Mouse (Mus musculus): ENCODE results near the gene Znrf3. TPM values are rescaled to one million over a fixed set of nuclear protein-coding genes. Genes with fewer than 3 reads are reported as not detected.

Znrf3 gene
- polyA plus RNA-seq, 1 experiment: 0.30 TPM

GRCm38 (mm10) chr11:5426317-5426716 lies 18.3 kb downstream of the Znrf3 start:
- Histone ChIP-seq H3K4me1 (peaks cover 34% of the 10 kb centered on the region), H3K4me3 (replicated peaks) (no peak overlapping the region), H3K9me3 (no peaks in the 10 kb centered on the region), H3K36me3 (replicated peaks; ENCODE audit: low read length) (no peaks in the 10 kb centered on the region), H3K27me3 (replicated peaks) (no peaks in the 10 kb centered on the region)
- no peak for TF ChIP-seq FLI1 (IDR thresholded peaks at IDR 0.05; ENCODE audit: low read length)
- TF ChIP-seq GATA1 (IDR thresholded peaks at IDR 0.05; ENCODE audit: borderline replicate concordance, low read length): no peak

GRCm38 (mm10) chr11:5425106-5425505 lies 19.5 kb downstream of the Znrf3 start:
- TF ChIP-seq FLI1 (IDR thresholded peaks at IDR 0.05; ENCODE audit: low read length) (no peak), GATA1 (IDR thresholded peaks at IDR 0.05; ENCODE audit: borderline replicate concordance, low read length) (no peak)
- H3K4me1 ChIP-seq: peaks cover 22% of the 10 kb centered on the region

DNA sequence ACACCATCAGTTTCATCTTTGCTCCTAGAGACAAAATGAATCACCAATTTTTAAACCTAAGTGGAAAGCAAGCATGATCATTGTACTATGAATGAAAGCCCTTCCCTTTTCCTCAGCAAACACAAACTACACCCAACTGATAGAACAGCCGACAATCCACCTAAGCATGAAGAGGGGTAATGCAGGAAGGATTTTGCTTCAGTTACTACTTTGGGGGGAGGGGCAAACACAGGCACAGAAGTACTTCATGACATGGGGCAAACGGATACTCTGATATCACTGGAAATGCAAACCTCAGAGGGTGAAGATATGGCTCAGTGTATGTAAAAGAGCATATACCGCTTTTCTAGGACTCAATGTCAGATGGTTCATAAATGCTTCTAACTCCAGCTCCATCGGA lies 20.5 kb downstream of the Znrf3 start:
- TF ChIP-seq GATA1 (IDR thresholded peaks at IDR 0.05; ENCODE audit: borderline replicate concordance, low read length): no peak
- TF ChIP-seq FLI1 (IDR thresholded peaks at IDR 0.05; ENCODE audit: low read length): no peak
- H3K36me3 ChIP-seq (replicated peaks; ENCODE audit: low read length): no peaks in the 10 kb centered on the region
- H3K4me1 ChIP-seq: peaks cover 19% of the 10 kb centered on the region
- H3K27me3 ChIP-seq (replicated peaks): no peaks in the 10 kb centered on the region
- H3K4me3 ChIP-seq (replicated peaks): no peak overlapping the region
- no peaks in the 10 kb centered on the region for H3K9me3 ChIP-seq

More at GRCm38 (mm10) chr11:5425106-5425505, 19.5 kb downstream of the Znrf3 start:
- Histone ChIP-seq H3K4me3 (replicated peaks) (no peak overlapping the region), H3K27me3 (replicated peaks) (no peaks in the 10 kb centered on the region), H3K36me3 (replicated peaks; ENCODE audit: low read length) (no peaks in the 10 kb centered on the region), H3K9me3 (no peaks in the 10 kb centered on the region)

DNA sequence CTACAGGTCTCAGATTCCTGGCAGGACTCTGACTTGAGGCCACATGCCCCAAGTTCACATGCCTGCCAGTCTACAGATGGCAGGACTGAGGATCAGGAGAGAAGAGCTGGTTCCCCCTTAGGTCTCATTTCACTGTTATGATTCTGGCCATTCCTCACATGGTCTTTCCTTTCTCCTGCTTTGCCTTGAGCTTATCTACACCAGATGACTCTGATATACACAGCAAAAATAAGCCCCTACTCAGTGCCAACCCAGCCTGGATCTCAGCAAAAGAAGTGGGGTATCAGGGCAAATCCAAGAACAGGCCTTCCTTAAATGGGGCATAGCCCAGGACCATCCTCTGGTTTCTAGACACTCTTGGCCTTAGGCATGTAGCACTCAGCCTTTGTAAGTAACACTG lies 21.6 kb downstream of the Znrf3 start:
- Histone ChIP-seq H3K4me1 (peaks cover 16% of the 10 kb centered on the region; the same call in 1 of the 2 replicates), H3K27me3 (replicated peaks) (no peaks in the 10 kb centered on the region), H3K9me3 (no peaks in the 10 kb centered on the region), H3K4me3 (replicated peaks) (no peak overlapping the region), H3K36me3 (replicated peaks; ENCODE audit: low read length) (no peaks in the 10 kb centered on the region)
- TF ChIP-seq FLI1 (IDR thresholded peaks at IDR 0.05; ENCODE audit: low read length): no peak
- no peak for TF ChIP-seq GATA1 (IDR thresholded peaks at IDR 0.05; ENCODE audit: borderline replicate concordance, low read length)

DNA sequence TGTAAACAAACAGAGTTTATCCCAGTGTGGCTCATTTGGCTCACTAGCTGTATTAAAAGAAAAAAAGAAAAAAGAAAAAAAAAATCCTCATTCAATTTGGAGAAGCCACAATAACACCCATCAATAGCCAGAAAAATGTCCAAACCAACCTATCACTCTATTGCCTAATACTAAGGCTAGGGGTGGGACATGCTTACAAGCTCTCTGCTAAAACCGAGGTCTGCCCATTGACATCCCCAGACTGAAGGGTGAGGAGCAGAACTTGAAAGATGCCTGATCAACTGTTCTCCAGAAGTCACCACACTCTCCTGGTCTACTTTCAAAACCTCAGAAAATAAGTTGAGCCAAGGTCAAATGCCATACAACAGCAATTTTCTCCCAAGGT lies 22.4 kb downstream of the Znrf3 start:
- H3K27me3 ChIP-seq (replicated peaks): no peaks in the 10 kb centered on the region
- H3K4me1 ChIP-seq: peaks cover 16% of the 10 kb centered on the region; the same call in 1 of the 2 replicates
- TF ChIP-seq FLI1 (IDR thresholded peaks at IDR 0.05; ENCODE audit: low read length): no peak
- TF ChIP-seq GATA1 (IDR thresholded peaks at IDR 0.05; ENCODE audit: borderline replicate concordance, low read length): no peak
- no peaks in the 10 kb centered on the region for H3K9me3 ChIP-seq
- no peaks in the 10 kb centered on the region for H3K36me3 ChIP-seq (replicated peaks; ENCODE audit: low read length)
- no peak overlapping the region for H3K4me3 ChIP-seq (replicated peaks)

DNA sequence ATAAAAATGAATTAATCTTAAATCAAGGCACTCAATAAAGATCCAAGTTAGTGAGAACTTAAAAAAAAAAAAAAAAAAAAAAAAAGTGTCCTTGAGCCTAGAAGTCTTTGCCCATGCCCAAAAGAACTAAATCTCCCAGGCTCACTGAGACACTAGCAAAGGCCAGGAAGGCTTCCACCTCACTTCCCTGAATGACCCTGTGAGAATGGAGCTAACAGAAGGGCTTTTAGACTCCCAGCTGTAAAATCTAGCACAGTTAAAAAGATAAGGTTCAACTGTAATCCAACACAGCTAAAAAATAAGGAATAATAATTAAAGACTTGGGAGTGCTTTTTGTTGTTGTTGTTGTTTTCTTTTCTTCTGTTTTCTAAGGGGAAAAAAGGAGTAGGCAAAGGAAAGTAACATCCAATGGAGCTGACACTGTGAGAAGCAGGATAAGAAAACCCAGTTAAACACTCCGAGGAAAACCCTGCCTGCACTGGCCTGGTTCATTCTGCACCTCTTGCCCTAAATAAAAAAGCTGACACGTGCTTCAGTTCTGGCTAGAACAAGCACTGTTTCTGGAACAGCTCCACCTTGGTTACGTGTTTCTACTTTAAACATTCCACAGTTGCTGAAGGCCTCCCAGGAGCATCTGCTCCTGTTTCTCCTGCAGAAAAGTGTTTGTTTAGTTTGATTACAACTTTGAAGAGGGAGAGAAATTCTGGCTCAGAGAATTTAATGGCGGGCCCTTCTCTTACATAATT lies 23.0 kb downstream of the Znrf3 start:
- TF ChIP-seq GATA1 (IDR thresholded peaks at IDR 0.05; ENCODE audit: borderline replicate concordance, low read length) (no peak), FLI1 (IDR thresholded peaks at IDR 0.05; ENCODE audit: low read length) (no peak)
- H3K4me3 ChIP-seq (replicated peaks): no peak overlapping the region
- H3K4me1 ChIP-seq: peaks cover 18% of the 10 kb centered on the region
- no peaks in the 10 kb centered on the region for H3K9me3 ChIP-seq
- H3K36me3 ChIP-seq (replicated peaks; ENCODE audit: low read length): no peaks in the 10 kb centered on the region
- H3K27me3 ChIP-seq (replicated peaks): no peaks in the 10 kb centered on the region

GRCm38 (mm10) chr11:5415617-5416338 lies 28.9 kb downstream of the Znrf3 start:
- TF ChIP-seq FLI1 (IDR thresholded peaks at IDR 0.05; ENCODE audit: low read length): no peak
- no peak for TF ChIP-seq GATA1 (IDR thresholded peaks at IDR 0.05; ENCODE audit: borderline replicate concordance, low read length)
- no peaks in the 10 kb centered on the region for H3K27me3 ChIP-seq (replicated peaks)
- no peaks in the 10 kb centered on the region for H3K36me3 ChIP-seq (replicated peaks; ENCODE audit: low read length)
- no peaks in the 10 kb centered on the region for H3K9me3 ChIP-seq
- peaks cover 16% of the 10 kb centered on the region for H3K4me1 ChIP-seq
- H3K4me3 ChIP-seq (replicated peaks): no peak overlapping the region

DNA sequence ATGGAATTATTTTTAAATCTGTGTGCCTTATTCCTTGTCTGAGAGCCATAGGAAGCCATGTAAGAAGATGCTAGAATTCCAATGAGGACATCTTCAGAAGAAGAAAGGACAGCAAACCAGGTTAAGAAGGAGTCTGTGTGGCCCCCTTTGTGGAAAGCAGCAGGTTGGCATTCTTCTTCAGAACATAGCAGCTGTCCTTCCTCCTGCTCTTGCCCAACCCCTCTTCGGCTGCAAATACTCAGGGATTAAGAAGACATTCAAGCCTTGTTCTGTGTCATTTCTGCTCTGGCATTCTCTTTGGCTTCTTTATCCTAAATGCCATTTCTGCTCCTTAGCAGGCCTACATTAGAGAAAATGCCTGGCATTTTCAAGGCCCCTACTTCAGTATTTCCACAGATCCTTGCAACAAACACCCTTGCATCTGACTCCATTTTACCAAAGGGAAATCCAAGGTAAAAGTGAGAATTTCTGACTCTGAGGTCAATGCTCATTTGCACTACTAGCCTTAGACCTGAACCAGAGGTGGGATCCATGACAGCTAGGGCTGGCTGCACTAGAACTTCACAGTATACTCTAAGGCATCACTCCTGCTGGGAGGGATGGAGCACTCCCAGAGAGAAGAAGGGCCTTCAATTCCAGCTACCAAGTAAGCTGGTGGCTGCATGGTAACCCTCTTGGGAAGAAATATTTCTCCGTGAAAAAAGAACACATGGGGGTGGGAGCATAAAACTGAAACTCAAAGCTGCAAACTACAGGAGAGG lies 29.6 kb downstream of the Znrf3 start:
- Histone ChIP-seq H3K4me1 (peaks cover 16% of the 10 kb centered on the region), H3K4me3 (replicated peaks) (no peak overlapping the region), H3K9me3 (no peaks in the 10 kb centered on the region), H3K27me3 (replicated peaks) (no peaks in the 10 kb centered on the region), H3K36me3 (replicated peaks; ENCODE audit: low read length) (no peaks in the 10 kb centered on the region)
- TF ChIP-seq FLI1 (IDR thresholded peaks at IDR 0.05; ENCODE audit: low read length) (no peak), GATA1 (IDR thresholded peaks at IDR 0.05; ENCODE audit: borderline replicate concordance, low read length) (no peak)

GRCm38 (mm10) chr11:5412644-5413190 lies 31.9 kb downstream of the Znrf3 start:
- Histone ChIP-seq H3K4me1 (peaks cover 8% of the 10 kb centered on the region), H3K9me3 (0 out of 2 replicates have a peak, but pooled peaks cover 2% of the 10 kb centered on the region), H3K36me3 (replicated peaks; ENCODE audit: low read length) (no peaks in the 10 kb centered on the region), H3K4me3 (replicated peaks) (no peak overlapping the region), H3K27me3 (replicated peaks) (no peaks in the 10 kb centered on the region)
- TF ChIP-seq FLI1 (IDR thresholded peaks at IDR 0.05; ENCODE audit: low read length) (no peak), GATA1 (IDR thresholded peaks at IDR 0.05; ENCODE audit: borderline replicate concordance, low read length) (no peak)

All from megakaryocyte, embryonic 14.5 days (primary cell).